In genomic region chr10:21881837-21882183, GRCm38 (mm10) we compare ENCODE assay signal across 8 mouse cellular contexts. TPM values are rescaled to one million over a fixed set of nuclear protein-coding genes. Genes with fewer than 3 reads are reported as not detected.
DNase-seq lines count a peak whose midpoint lies in the region; ATAC-seq and TF ChIP-seq lines count a peak whose summit lies in the region.

No protein-coding gene starts in this region.

- no peak; the same call in 1 of the 2 replicates for TF ChIP-seq POLR2A in cortical plate, adult 2 months (IDR thresholded peaks at IDR 0.05; ENCODE audit: extremely low read depth, insufficient read depth, low read length)

- H3K4me3 ChIP-seq in kidney, embryonic 15.5 days (replicated peaks) = peak overlapping the region; percentile 42
- H3K4me3 ChIP-seq in cortical plate, adult 2 months (ENCODE audit: insufficient read depth, low read length) = peak overlapping the region; percentile 57
- H3K4me3 ChIP-seq in hindbrain, postnatal 0 days (ENCODE audit: low read length) = peak overlapping the region; percentile 43
- H3K4me3 ChIP-seq in midbrain, embryonic 16.5 days (ENCODE audit: low read depth, low read length) = peak overlapping the region; percentile 49

- H3K4me2 ChIP-seq in kidney, embryonic 15.5 days = peak overlapping the region; percentile 70
- peak overlapping the region; percentile 56 for H3K4me2 ChIP-seq in hindbrain, postnatal 0 days (ENCODE audit: low read depth, low read length)
- peak overlapping the region; percentile 69 for H3K4me2 ChIP-seq in midbrain, embryonic 16.5 days (ENCODE audit: low read length)

- H3K4me1 ChIP-seq in kidney, embryonic 15.5 days = peaks cover 24% of the 10 kb centered on the region
- peaks cover 1% of the 10 kb centered on the region; the same call in 1 of the 2 replicates for H3K4me1 ChIP-seq in cortical plate, adult 2 months (ENCODE audit: control insufficient read depth, insufficient read depth, low read length)
- H3K4me1 ChIP-seq in hindbrain, postnatal 0 days (ENCODE audit: insufficient read depth, low read length) = 0 out of 2 replicates have a peak, but pooled peaks cover 4% of the 10 kb centered on the region
- peaks cover 18% of the 10 kb centered on the region; the same call in 1 of the 2 replicates for H3K4me1 ChIP-seq in midbrain, embryonic 16.5 days (ENCODE audit: control insufficient read depth, insufficient read depth, low read length)

- no peak for DNase-seq in kidney, postnatal 36 days
- DNase-seq in hindbrain, postnatal 0 days (ENCODE audit: low spot score) = no peak
- no peak for DNase-seq in adrenal gland, postnatal 36 days
- no peak for DNase-seq in thymus, adult 18-20 months

- peaks cover 31% of the 10 kb centered on the region for H3K27me3 ChIP-seq in kidney, embryonic 15.5 days
- no peaks in the 10 kb centered on the region for H3K27me3 ChIP-seq in hindbrain, postnatal 0 days (ENCODE audit: insufficient read depth, low read length)
- H3K27me3 ChIP-seq in midbrain, embryonic 16.5 days (ENCODE audit: control insufficient read depth, insufficient read depth, low read depth, low read length) = no peaks in the 10 kb centered on the region

- 40% methylated on average over 4 of the region's 4 CpGs for whole genome bisulfite sequencing in kidney, embryonic 15.5 days
- WGBS in hindbrain, postnatal 0 days = 12% methylated on average over 4 of the region's 4 CpGs
- WGBS in midbrain, embryonic 16.5 days = 25% methylated on average over 4 of the region's 4 CpGs

- H3K27ac ChIP-seq in kidney, embryonic 15.5 days = no peak overlapping the region
- H3K27ac ChIP-seq in cortical plate, adult 2 months (ENCODE audit: insufficient read depth, low read length) = peak overlapping the region; percentile 6
- H3K27ac ChIP-seq in hindbrain, postnatal 0 days = peak overlapping the region; percentile 85
- H3K27ac ChIP-seq in midbrain, embryonic 16.5 days (ENCODE audit: low read length) = peak overlapping the region; percentile 95

- H3K9me3 ChIP-seq in kidney, embryonic 15.5 days (replicated peaks) = no peaks in the 10 kb centered on the region
- H3K9me3 ChIP-seq in hindbrain, postnatal 0 days (ENCODE audit: low read length) = no peaks in the 10 kb centered on the region
- no peaks in the 10 kb centered on the region for H3K9me3 ChIP-seq in midbrain, embryonic 16.5 days (replicated peaks; ENCODE audit: control insufficient read depth, low read length, poor library complexity, severe bottlenecking)

- H3K9ac ChIP-seq in kidney, embryonic 15.5 days = peak overlapping the region; percentile 19; the same call in 1 of the 2 replicates
- peak overlapping the region; percentile 53 for H3K9ac ChIP-seq in hindbrain, postnatal 0 days (replicated peaks; ENCODE audit: low read length)
- peak overlapping the region; percentile 79 for H3K9ac ChIP-seq in midbrain, embryonic 16.5 days (ENCODE audit: low read depth, low read length)

- H3K36me3 ChIP-seq in kidney, embryonic 15.5 days = no peaks in the 10 kb centered on the region
- H3K36me3 ChIP-seq in hindbrain, postnatal 0 days (ENCODE audit: insufficient read depth, low read length) = no peaks in the 10 kb centered on the region
- no peaks in the 10 kb centered on the region for H3K36me3 ChIP-seq in midbrain, embryonic 16.5 days (ENCODE audit: control insufficient read depth, insufficient read depth, low read length)

- TF ChIP-seq CTCF in cortical plate, adult 2 months (IDR thresholded peaks at IDR 0.05; ENCODE audit: extremely low read depth, insufficient read depth, low read length) = no peak
- no peak for TF ChIP-seq CTCF in hindbrain, postnatal 0 days (IDR thresholded peaks at IDR 0.05; ENCODE audit: low read depth)

- ATAC-seq in kidney, embryonic 15.5 days (replicated peaks; ENCODE audit: low FRiP score) = no peak
- no peak; the same call in 1 of the 2 replicates for ATAC-seq in hindbrain, postnatal 0 days
- ATAC-seq in midbrain, embryonic 16.5 days = no peak
- no peak for ATAC-seq in cerebellum, adult (ENCODE audit: insufficient number of reproducible peaks, low FRiP score, low TSS enrichment)

RNA-seq across cellular contexts. Expression of gene Sgk1, which starts 0.2 kb away (rescaled TPM):
- polyA plus RNA-seq in kidney, embryonic 15.5 days (2015; fragmentation: Nextera tagmentation; extraction: Ambion mirVana) = 73.7 and 75.2 TPM in 2 replicates
- polyA plus RNA-seq in cortical plate, adult 2 months (2012; rRNA removed) = 58.4 and 64.1 TPM in 2 replicates
- total RNA-seq in hindbrain, postnatal 0 days (2014; rRNA removed) = 71.8 and 75.1 TPM in 2 replicates
- polyA plus RNA-seq in hindbrain, postnatal 0 days (2015; fragmentation: Nextera tagmentation; extraction: Ambion mirVana) = 57.1 and 57.5 TPM in 2 replicates
- 47.9 and 53.4 TPM in 2 replicates for polyA plus RNA-seq in midbrain, embryonic 16.5 days (2015; fragmentation: Nextera tagmentation; extraction: Ambion mirVana)
- total RNA-seq in adrenal gland, postnatal 36 days (2021) = 100 to 1,000 TPM; 110 to 144 TPM

Comparison
In these comparisons a context has a peak if more than half of its experiments do, and no peak if none do; other contexts are left out.
1. H3K9ac ChIP-seq: peak in every context shown above with its lines; median percentile 79 in midbrain, embryonic 16.5 days; 53 in hindbrain, postnatal 0 days; 19 in kidney, embryonic 15.5 days.